Mouse (Mus musculus) T-helper 1 cell (primary cell): ENCODE measurements at regions not wholly inside any gene's neighbourhood (a gene's known extent, or its start where the extent isn't known, plus 50 kb on each side); places are given as distances from the start of the nearest gene placed in this dataset.
"Not testable (repeated sequence)": the region's sequence is repeated elsewhere in the genome, so short reads cannot be mapped to it uniquely, and the experiment has no call there.

Experiments used
- in situ Hi-C: fragments of 300-600 bp; cut with MboI, MseI; formaldehyde crosslinking; loops from one replicate; pipeline ENCODE4 v1.15.1; 2025; ENCODE audit warnings: high pct_unique_total_duplicates

GRCm38 (mm10) chr14:15868520-15868919 lies 380.6 kb upstream of the Ngly1 start:
- in situ Hi-C loops, result no loop called here

- in situ Hi-C loops, result loop anchor here (5.0 kb wide), 1 partner anchor 135 kb away; no protein-coding TSS in a partner anchor
Observed at GRCm38 (mm10) chr14:15872013-15872412, 377.1 kb upstream of the Ngly1 start.

GRCm38 (mm10) chr14:15880146-15880545 lies 368.9 kb upstream of the Ngly1 start:
- in situ Hi-C loops, result loop anchor here (5.0 kb wide), 1 partner anchor 518 kb away; no protein-coding TSS in a partner anchor

DNA sequence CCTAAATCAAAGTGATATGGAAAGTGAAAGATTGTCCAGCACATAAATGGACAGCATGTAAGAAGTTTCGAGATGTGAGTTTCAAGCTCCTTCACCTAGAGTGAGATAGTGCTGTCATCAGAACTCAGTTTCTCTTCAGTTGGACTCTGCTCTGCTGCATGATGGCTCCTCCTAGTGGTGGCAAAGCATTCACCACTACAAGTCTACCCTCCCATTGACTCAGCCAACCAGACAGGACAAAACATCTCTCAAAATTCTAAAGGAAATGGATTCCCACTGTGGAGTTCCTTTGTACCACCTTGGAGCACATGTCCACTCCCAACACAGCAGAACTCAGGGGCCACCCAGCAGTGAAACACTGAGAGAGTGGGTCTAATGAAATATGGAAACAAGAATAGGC lies 367.8 kb upstream of the Ngly1 start:
- in situ Hi-C loops, result loop anchor here (5.0 kb wide), 1 partner anchor 519 kb away; no protein-coding TSS in a partner anchor

DNA sequence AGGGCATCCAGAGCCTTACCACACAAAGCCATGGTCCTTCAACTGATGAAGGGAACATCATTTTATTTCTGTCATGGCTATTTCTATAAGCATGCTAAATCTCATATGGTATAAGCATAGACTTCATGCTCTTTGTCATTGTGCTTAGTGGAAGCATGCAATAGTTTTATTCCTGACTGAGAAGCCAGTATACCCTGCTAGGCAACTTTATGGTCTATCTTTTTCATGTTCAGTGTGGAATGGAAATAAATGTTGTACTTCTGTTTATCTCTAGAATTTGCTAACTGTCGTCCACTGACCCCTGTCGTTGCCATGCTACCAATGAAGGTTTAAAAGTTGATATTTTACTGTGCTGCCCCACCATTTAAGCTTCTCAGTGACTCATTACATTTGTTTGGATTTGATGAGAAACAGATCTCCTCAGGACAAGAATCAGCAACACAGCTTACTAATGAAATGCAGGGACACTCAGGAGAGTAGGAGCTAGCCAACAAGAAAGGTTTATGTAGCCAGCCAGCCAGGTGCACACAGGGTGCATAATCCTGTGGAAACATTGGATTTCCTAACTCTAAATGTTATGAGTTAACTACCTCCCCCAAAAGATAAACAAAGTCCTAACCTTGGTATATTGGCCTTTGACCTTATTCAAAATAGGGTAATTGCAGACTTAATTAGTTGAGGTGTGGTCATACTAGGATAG lies 364.3 kb upstream of the Ngly1 start:
- in situ Hi-C loops, result loop anchor here (5.0 kb wide), 1 partner anchor 522 kb away; no protein-coding TSS in a partner anchor

GRCm38 (mm10) chr14:15897098-15897497 lies 352.0 kb upstream of the Ngly1 start:
- in situ Hi-C loops, result no loop called here

DNA sequence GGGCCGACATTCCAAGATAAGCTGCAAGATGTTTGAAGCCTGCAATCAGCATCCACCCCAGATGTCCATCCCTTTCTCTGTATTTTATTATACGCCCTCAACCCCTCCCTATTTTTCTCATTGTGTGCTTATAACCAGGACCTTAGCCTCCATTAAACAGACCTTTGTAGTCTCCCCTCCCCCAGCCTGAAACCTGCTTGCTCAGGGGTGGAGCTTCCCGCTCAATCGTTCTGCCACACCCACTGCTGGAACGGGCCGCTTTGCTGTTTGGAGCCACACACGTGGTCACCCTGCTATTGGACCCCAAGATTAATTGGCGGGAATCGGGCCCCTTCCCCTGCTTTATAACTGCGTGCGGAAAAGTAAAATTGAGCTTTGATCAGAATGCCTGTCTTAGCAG lies 342.7 kb upstream of the Ngly1 start:
- in situ Hi-C loops, result not testable (repeated sequence)

DNA sequence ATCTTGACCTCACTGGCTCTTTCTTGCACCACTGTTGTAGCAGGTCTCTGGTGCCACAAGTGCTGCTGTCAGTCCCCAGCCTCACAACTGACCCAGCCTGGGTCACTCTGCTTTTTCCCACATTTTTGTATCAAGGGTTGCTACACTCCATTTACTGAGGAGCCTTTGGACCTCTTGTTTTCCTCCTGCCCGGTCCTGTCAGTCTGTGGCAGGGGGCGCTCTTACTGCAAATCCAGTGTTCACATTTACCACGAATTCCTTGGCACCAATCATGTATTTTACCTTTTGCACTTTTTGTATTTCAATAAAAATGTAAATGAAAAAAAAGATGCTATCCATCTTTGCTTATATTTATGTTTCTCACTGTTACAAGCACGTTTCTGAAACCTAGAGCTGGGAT lies 335.9 kb upstream of the Ngly1 start:
- in situ Hi-C loops, result loop anchor here (10.0 kb wide), 1 partner anchor 1108 kb away; the partner anchor contains the start of gene Nek10

DNA sequence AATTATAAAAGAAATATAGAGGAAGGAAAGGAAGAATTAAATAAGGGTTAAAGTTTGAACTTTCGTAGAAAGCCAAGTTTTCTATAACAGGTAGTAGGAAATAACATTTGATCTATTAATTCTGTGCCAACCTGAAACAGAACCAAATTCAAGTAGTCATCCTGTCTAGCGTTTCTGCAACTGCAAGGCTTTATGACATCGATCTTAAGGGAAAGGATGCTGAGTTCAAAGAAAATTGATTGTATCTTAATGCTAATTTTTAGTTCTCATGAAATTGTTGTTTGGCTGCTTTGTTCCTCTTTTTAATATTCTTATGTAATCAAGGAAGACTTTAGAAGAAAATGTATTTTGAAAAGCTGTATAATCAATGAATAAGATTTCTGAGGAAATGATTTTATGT lies 334.9 kb upstream of the Ngly1 start:
- in situ Hi-C loops, result loop anchor here (10.0 kb wide), 1 partner anchor 1109 kb away; the partner anchor contains the start of gene Nek10

- in situ Hi-C loops, result not testable (repeated sequence)
Observed at GRCm38 (mm10) chr14:15924676-15925075, 324.4 kb upstream of the Ngly1 start.

- in situ Hi-C loops, result no loop called here
Observed at GRCm38 (mm10) chr14:15934729-15935128, 314.4 kb upstream of the Ngly1 start.

DNA sequence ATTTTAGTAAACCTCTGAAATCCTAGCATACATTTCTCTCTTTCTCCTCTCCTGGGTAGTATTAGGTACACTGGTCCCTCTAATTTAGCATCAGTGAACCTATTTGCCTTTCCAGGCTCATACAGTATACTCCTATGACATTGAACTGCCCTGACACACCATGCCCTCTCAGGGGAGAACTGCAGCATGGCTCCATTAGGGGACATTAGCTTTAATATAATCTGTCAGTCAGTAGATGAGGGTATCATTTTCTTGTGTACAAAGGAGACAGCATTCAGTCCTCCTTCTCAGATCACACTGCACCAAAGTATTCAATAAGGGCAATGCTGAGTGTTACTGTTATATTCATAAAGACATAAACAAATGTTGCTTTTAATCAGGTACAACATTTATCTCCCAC lies 278.8 kb upstream of the Ngly1 start:
- in situ Hi-C loops, result loop anchor here (10.0 kb wide), 1 partner anchor 1416 kb away; no protein-coding TSS in a partner anchor

GRCm38 (mm10) chr14:15970767-15971166 lies 278.3 kb upstream of the Ngly1 start:
- in situ Hi-C loops, result loop anchor here (10.0 kb wide), 1 partner anchor 1416 kb away; no protein-coding TSS in a partner anchor

- in situ Hi-C loops, result loop anchor here (10.0 kb wide), 1 partner anchor 1417 kb away; no protein-coding TSS in a partner anchor
Observed at GRCm38 (mm10) chr14:15971306-15971705, 277.8 kb upstream of the Ngly1 start.

DNA sequence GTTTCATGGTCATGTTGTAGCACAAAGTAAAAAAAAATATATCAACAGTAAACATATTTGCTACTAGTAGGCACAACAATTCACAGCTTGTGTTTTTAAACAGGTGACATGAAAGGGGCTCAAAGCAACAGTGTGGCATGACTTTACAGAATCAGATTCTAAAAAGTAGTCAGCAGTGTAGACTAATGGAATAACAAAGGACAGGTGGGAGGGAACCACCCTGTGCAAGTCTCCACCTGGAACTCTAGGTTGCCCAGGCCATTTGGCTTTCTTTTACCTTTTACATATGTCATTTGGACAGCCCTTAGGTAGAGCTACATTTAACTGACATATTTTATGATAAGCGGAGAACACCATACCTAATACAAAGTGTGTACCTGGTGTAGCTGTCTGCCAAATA lies 271.7 kb upstream of the Ngly1 start:
- in situ Hi-C loops, result loop anchor here (10.0 kb wide), 1 partner anchor 1423 kb away; no protein-coding TSS in a partner anchor

DNA sequence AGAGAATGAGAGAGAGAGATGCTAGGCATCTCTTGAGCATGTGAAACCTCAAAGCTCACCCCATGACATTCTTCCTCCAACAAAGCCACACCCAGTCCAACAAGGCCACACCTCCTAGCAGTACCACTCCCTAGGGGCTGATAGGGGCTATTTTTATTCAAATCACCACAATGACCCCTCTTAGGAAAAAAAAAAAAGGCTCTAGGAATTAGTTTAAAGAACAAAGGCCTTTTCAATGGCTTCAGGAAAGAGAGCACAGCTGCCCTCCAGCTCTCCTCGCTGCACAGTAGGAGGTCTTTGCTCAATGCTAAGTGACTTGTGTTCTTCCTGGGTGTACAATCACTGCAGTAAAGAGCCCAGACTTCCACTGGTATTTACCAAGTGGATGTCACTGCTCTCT lies 270.8 kb upstream of the Ngly1 start:
- in situ Hi-C loops, result loop anchor here (10.0 kb wide), 1 partner anchor 1424 kb away; no protein-coding TSS in a partner anchor

GRCm38 (mm10) chr14:16005409-16005808 lies 243.7 kb upstream of the Ngly1 start:
- in situ Hi-C loops, result no loop called here

GRCm38 (mm10) chr14:16006968-16007367 lies 242.1 kb upstream of the Ngly1 start:
- in situ Hi-C loops, result no loop called here

- in situ Hi-C loops, result no loop called here
Observed at GRCm38 (mm10) chr14:16009778-16010177, 239.3 kb upstream of the Ngly1 start.

- in situ Hi-C loops, result no loop called here
Observed at GRCm38 (mm10) chr14:16023853-16024252, 225.2 kb upstream of the Ngly1 start.

DNA sequence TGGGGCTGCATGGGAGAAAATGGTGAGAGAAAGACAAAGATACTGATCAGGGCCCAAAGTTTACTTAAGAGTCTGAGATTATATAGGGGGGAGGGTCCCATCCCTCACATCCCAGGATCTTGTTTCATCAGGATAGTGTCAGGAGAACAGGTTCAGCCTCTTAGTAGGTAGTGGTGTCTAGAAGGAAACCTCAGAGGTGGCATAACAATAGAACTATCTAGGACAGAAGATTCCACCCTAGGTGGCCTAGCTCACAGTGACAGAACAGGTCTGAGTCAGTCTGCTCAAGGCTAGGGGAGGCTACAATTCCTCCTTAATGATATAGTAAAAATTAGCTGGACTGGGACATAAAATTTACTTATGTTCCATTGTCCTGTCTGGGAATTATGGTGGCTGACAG lies 211.3 kb upstream of the Ngly1 start:
- in situ Hi-C loops, result no loop called here

DNA sequence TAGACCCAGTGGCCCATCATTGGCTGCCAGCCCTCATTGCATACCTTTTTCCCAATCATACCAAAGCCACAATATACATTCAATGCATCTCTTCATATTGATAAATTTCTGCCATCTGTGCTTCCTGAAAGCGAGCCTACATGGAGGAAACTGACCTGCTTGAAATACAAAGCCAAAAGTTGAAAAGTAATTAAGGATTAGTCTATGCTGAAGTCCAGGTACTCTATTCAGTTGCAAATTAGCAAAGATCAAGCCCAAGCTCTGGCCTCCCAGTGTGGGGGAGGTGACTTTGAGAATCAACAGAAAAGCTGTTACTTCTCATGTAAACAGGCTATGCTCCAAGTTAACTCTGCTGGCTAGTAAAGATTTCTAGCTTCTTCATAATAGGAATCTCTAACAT lies 210.7 kb upstream of the Ngly1 start:
- in situ Hi-C loops, result no loop called here

GRCm38 (mm10) chr14:16044466-16044865 lies 204.6 kb upstream of the Ngly1 start:
- in situ Hi-C loops, result no loop called here
